Mouse (Mus musculus) E14TG2a.4 (cell line): ENCODE data around the gene Mb.

Source experiments
- CTCF ChIP-seq: conservative IDR thresholded peaks from 2 replicates; pipeline ENCODE4 v1.5.1; 2014; ENCODE audit warnings: low read length
- POU5F1 ChIP-seq: IDR thresholded peaks from 2 replicates; pipeline ENCODE4 v1.6.1; 2014; ENCODE audit warnings: low read length, borderline replicate concordance

DNA sequence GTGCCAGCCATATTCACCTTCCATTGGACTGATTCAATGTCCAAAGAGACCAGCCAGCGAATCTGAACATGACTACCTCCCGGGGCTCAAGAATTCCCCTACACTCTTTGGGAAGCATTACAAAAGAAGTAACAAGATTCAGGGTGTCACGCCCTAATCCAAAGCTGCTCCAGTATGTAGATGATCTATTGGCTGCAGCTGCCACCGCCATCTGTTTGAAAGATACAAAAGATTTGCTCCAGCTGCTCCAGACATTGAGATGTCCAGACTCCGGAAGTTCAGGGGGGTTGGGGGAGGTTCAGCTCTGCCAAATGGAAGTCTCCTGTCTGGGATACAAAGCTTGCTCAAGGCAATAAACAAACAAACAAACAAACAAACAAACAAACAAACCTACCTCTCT is 73.9 kb downstream of the Mb start:
- TF ChIP-seq CTCF = no peak
- TF ChIP-seq POU5F1 = no peak
